Comparison of ENCODE assay signal across 8 mouse cellular contexts in the genomic region with DNA sequence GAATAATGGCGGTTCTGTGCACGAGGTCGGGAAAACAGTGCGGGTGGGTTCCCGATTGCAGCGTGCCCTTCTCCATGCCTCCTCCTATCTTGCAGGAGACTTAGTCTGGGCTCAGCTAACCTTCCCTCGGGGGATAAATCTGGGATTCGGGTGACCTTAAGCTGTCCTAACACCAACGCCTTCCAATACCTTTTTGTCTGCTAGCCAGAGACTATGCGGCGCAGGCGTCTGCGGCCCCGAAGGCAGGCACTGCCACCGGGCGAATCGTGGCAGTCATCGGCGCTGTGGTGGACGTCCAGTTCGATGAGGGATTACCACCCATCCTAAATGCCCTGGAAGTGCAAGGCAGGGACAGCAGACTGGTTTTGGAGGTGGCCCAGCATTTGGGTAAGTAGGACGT. TPM values are rescaled to one million over a fixed set of nuclear protein-coding genes. Genes with fewer than 3 reads are reported as not detected.
DNase-seq lines count a peak whose midpoint lies in the region; ATAC-seq lines count a peak whose summit lies in the region.

No protein-coding gene starts in this region.

- WGBS in forebrain, embryonic 12.5 days: under 1% methylated on average over 22 of the region's 22 CpGs
- WGBS in midbrain, embryonic 14.5 days: under 1% methylated on average over 22 of the region's 22 CpGs

- peaks cover 42% of the 10 kb centered on the region for H3K36me3 ChIP-seq in forebrain, embryonic 12.5 days (replicated peaks)
- peaks cover 40% of the 10 kb centered on the region for H3K36me3 ChIP-seq in midbrain, embryonic 14.5 days (ENCODE audit: control insufficient read depth, insufficient read depth, low read length)

- peak overlapping the region; percentile 98 for H3K9ac ChIP-seq in forebrain, embryonic 12.5 days
- H3K9ac ChIP-seq in midbrain, embryonic 14.5 days (replicated peaks; ENCODE audit: low read length): peak overlapping the region; percentile 96

- ATAC-seq in cerebellum, adult (ENCODE audit: insufficient number of reproducible peaks, low FRiP score, low TSS enrichment): no peak
- ATAC-seq in forebrain, embryonic 12.5 days (ENCODE audit: low FRiP score): 0 out of 2 replicates have a peak, but pooled peaks have one; percentile 3
- ATAC-seq in midbrain, embryonic 14.5 days (ENCODE audit: low FRiP score, low TSS enrichment): 0 out of 2 replicates have a peak, but pooled peaks have one; percentile 3

- H3K4me2 ChIP-seq in forebrain, embryonic 12.5 days: peak overlapping the region; percentile 95
- H3K4me2 ChIP-seq in midbrain, embryonic 14.5 days (ENCODE audit: low read length): peak overlapping the region; percentile 82

- peak overlapping the region; percentile 93 for H3K4me3 ChIP-seq in forebrain, embryonic 12.5 days (replicated peaks)
- H3K4me3 ChIP-seq in midbrain, embryonic 14.5 days (replicated peaks; ENCODE audit: low read depth, low read length): peak overlapping the region; percentile 96

- peak overlapping the region; percentile 88 for H3K27ac ChIP-seq in forebrain, embryonic 12.5 days
- peak overlapping the region; percentile 92 for H3K27ac ChIP-seq in midbrain, embryonic 14.5 days (replicated peaks; ENCODE audit: low read depth, low read length)

- peaks cover 18% of the 10 kb centered on the region for H3K4me1 ChIP-seq in forebrain, embryonic 12.5 days
- peaks cover 11% of the 10 kb centered on the region for H3K4me1 ChIP-seq in midbrain, embryonic 14.5 days (ENCODE audit: control insufficient read depth, insufficient read depth, low read length)

- no peaks in the 10 kb centered on the region for H3K27me3 ChIP-seq in forebrain, embryonic 12.5 days
- H3K27me3 ChIP-seq in midbrain, embryonic 14.5 days (ENCODE audit: control insufficient read depth, insufficient read depth, low read length): no peaks in the 10 kb centered on the region

- DNase-seq in cerebellum, adult 11 months: peak; percentile 42
- peak; percentile 23 to 30 for DNase-seq in spleen, postnatal 14 days (ENCODE audit: low spot score in 2 of 2)
- no peak for DNase-seq in spleen, adult 12 weeks (ENCODE audit: low spot score)
- DNase-seq in kidney, postnatal 10 days: peak; percentile 40
- peak; percentile 51 for DNase-seq in midbrain, embryonic 14.5 days
- DNase-seq in layer of hippocampus, postnatal 36 days: no peak

- H3K9me3 ChIP-seq in forebrain, embryonic 12.5 days: no peaks in the 10 kb centered on the region
- no peaks in the 10 kb centered on the region for H3K9me3 ChIP-seq in midbrain, embryonic 14.5 days (ENCODE audit: control insufficient read depth, low read length)

RNA-seq across cellular contexts. Expression of a gene that starts 0.6 kb away (rescaled TPM):
- polyA plus RNA-seq in forebrain, embryonic 12.5 days (2016; fragmentation: Nextera tagmentation; extraction: Ambion mirVana): 2,091 and 2,135 TPM in 2 replicates
- polyA plus RNA-seq in midbrain, embryonic 14.5 days (2014; fragmentation: Nextera tagmentation; extraction: Ambion mirVana): 1,898 and 2,035 TPM in 2 replicates
- total RNA-seq in layer of hippocampus, postnatal 36 days (2021): 1,000 to 10,000 TPM; 1,628 to 1,744 TPM

RNA-seq across cellular contexts. Expression of a gene that starts 7.7 kb away (rescaled TPM):
- polyA plus RNA-seq in forebrain, embryonic 12.5 days (2016; fragmentation: Nextera tagmentation; extraction: Ambion mirVana): 14.0 and 14.6 TPM in 2 replicates
- polyA plus RNA-seq in midbrain, embryonic 14.5 days (2014; fragmentation: Nextera tagmentation; extraction: Ambion mirVana): 14.8 and 19.4 TPM in 2 replicates
- 10 to 100 TPM; 39.9 to 46.8 TPM for total RNA-seq in layer of hippocampus, postnatal 36 days (2021)

RNA-seq across cellular contexts. Expression of a gene that starts 24.9 kb away (rescaled TPM):
- polyA plus RNA-seq in forebrain, embryonic 12.5 days (2016; fragmentation: Nextera tagmentation; extraction: Ambion mirVana): 611 and 642 TPM in 2 replicates
- polyA plus RNA-seq in midbrain, embryonic 14.5 days (2014; fragmentation: Nextera tagmentation; extraction: Ambion mirVana): 413 and 443 TPM in 2 replicates
- total RNA-seq in layer of hippocampus, postnatal 36 days (2021): 100 to 1,000 TPM; 155 to 157 TPM

RNA-seq across cellular contexts. Expression of a gene that starts 48.3 kb away (rescaled TPM):
- polyA plus RNA-seq in forebrain, embryonic 12.5 days (2016; fragmentation: Nextera tagmentation; extraction: Ambion mirVana): 758 and 799 TPM in 2 replicates
- polyA plus RNA-seq in midbrain, embryonic 14.5 days (2014; fragmentation: Nextera tagmentation; extraction: Ambion mirVana): 627 and 634 TPM in 2 replicates
- 100 to 1,000 TPM; 338 to 342 TPM for total RNA-seq in layer of hippocampus, postnatal 36 days (2021)

Comparison
In these comparisons a context has a peak if more than half of its experiments do, and no peak if none do; other contexts are left out.
1. DNase-seq: peak in cerebellum, adult 11 months (single experiment), spleen, postnatal 14 days (2 of 2), kidney, postnatal 10 days (single experiment) and midbrain, embryonic 14.5 days (single experiment); none in spleen, adult 12 weeks (single experiment) and layer of hippocampus, postnatal 36 days (0 of 2).